Mouse (Mus musculus): ENCODE measurements around the gene Kif1c.

DNA sequence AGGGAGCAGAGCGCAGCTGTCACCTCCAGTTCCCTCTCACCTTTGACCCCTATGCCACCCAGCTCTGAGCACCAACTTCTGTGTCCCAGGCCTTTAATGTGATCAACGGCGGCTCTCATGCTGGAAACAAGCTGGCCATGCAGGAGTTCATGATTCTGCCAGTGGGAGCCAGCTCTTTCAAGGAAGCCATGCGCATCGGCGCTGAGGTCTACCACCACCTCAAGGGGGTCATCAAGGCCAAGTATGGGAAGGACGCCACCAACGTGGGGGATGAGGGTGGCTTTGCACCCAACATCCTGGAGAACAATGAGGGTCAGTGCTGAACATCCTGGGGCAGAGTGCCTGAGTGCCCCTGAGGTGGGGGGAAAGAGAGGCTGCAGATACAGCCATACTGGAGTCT, 39.8 kb upstream of the Kif1c start:
- TF ChIP-seq CTCF (IDR thresholded peaks at IDR 0.05; ENCODE audit: extremely low read depth, insufficient read length, insufficient replicate concordance, low read depth, low read length) = no peak
- TF ChIP-seq POLR2A (IDR thresholded peaks at IDR 0.05; ENCODE audit: low read depth, low read length) = no peak

Data from small intestine, adult 2 months (tissue).